Mouse (Mus musculus): ENCODE results near the gene Prpf31. TPM values are rescaled to one million over a fixed set of nuclear protein-coding genes. Genes with fewer than 3 reads are reported as not detected.

The Prpf31 gene
- polyA plus RNA-seq, 1 experiment from 2014 or later, result 102 TPM

GRCm38 (mm10) chr7:3691919-3692318 is 62.1 kb downstream of the Prpf31 start:
- 47% methylated on average over 3 of the region's 3 CpGs for WGBS
- peak overlapping the region; percentile 91 for H3K9ac ChIP-seq (ENCODE audit: low read length)
- H3K27me3 ChIP-seq (replicated peaks; ENCODE audit: control insufficient read depth, insufficient read depth, low read length), result no peaks in the 10 kb centered on the region
- ATAC-seq (no peak), DNase-seq (ENCODE audit: low spot score) (no peak)
- H3K4me3 ChIP-seq (ENCODE audit: low read depth, low read length), result peak overlapping the region; percentile 69
- H3K4me1 ChIP-seq (ENCODE audit: control insufficient read depth, insufficient read depth, low read length), result peaks cover 15% of the 10 kb centered on the region
- peak overlapping the region; percentile 70 for H3K4me2 ChIP-seq (ENCODE audit: low read length)
- H3K27ac ChIP-seq (ENCODE audit: low read depth, low read length), result no peak overlapping the region; the same call in 1 of the 2 replicates
- H3K9me3 ChIP-seq (replicated peaks; ENCODE audit: control insufficient read depth, low read length), result no peaks in the 10 kb centered on the region
- H3K36me3 ChIP-seq (ENCODE audit: control insufficient read depth, insufficient read depth, low read length), result peaks cover 25% of the 10 kb centered on the region

Small RNA genes lying within 50 kb of the gene (microRNA-seq; reads per million reads assigned to microRNA genes)
- gene Gm25100 (not detected), gene Mir3572 (4.2 reads per million, percentile 23 among the genes with 10 or more reads in this experiment)

Other genes with a start within 250 kb of the Prpf31 start
- 8.6 and 11.1 TPM in 2 replicates for gene Cacng8, start 239.3 kb upstream of the Prpf31 start, polyA plus RNA-seq (2014; fragmentation: Nextera tagmentation; extraction: Ambion mirVana)
- gene Cacng6, start 205.8 kb upstream of the Prpf31 start, polyA plus RNA-seq (2014; fragmentation: Nextera tagmentation; extraction: Ambion mirVana), result 0.09 TPM in 1 of 2 replicates, not detected in the other
- gene Tarm1, start 127.4 kb upstream of the Prpf31 start, polyA plus RNA-seq (2014; fragmentation: Nextera tagmentation; extraction: Ambion mirVana), result not detected in 2 replicates
- gene Oscar, start 13.8 kb upstream of the Prpf31 start, polyA plus RNA-seq (2014; fragmentation: Nextera tagmentation; extraction: Ambion mirVana), result 0.13 and 0.23 TPM in 2 replicates
- gene Ndufa3, start 12.6 kb upstream of the Prpf31 start, polyA plus RNA-seq (2014; fragmentation: Nextera tagmentation; extraction: Ambion mirVana), result 424 and 576 TPM in 2 replicates
- 31.3 and 34.8 TPM in 2 replicates for gene Tfpt, start 56 bp upstream of the Prpf31 start, polyA plus RNA-seq (2014; fragmentation: Nextera tagmentation; extraction: Ambion mirVana)
- gene Cnot3, start 15.3 kb downstream of the Prpf31 start, polyA plus RNA-seq (2014; fragmentation: Nextera tagmentation; extraction: Ambion mirVana), result 40.5 and 44.2 TPM in 2 replicates
- gene Leng1, start 35.9 kb downstream of the Prpf31 start, polyA plus RNA-seq (2014; fragmentation: Nextera tagmentation; extraction: Ambion mirVana), result 10.2 and 12.3 TPM in 2 replicates
- gene Tmc4, start 47.6 kb downstream of the Prpf31 start, polyA plus RNA-seq (2014; fragmentation: Nextera tagmentation; extraction: Ambion mirVana), result 1.8 and 2.1 TPM in 2 replicates
- gene Tsen34, start 62.9 kb downstream of the Prpf31 start, polyA plus RNA-seq (2014; fragmentation: Nextera tagmentation; extraction: Ambion mirVana), result 233 TPM in 2 replicates
- gene Mboat7, start 63.5 kb downstream of the Prpf31 start, polyA plus RNA-seq (2014; fragmentation: Nextera tagmentation; extraction: Ambion mirVana), result 35.1 and 49.3 TPM in 2 replicates
- gene Rps9, start 74.0 kb downstream of the Prpf31 start, polyA plus RNA-seq (2014; fragmentation: Nextera tagmentation; extraction: Ambion mirVana), result 1,006 and 1,170 TPM in 2 replicates
- gene Pirb, start 90.4 kb downstream of the Prpf31 start, polyA plus RNA-seq (2014; fragmentation: Nextera tagmentation; extraction: Ambion mirVana), result 0.10 and 0.19 TPM in 2 replicates
- not detected in 2 replicates for gene Gm15448, start 195.7 kb downstream of the Prpf31 start, polyA plus RNA-seq (2014; fragmentation: Nextera tagmentation; extraction: Ambion mirVana)
- gene Pira2, start 215.1 kb downstream of the Prpf31 start, polyA plus RNA-seq (2014; fragmentation: Nextera tagmentation; extraction: Ambion mirVana), result not detected in 2 replicates